In the genomic region with DNA sequence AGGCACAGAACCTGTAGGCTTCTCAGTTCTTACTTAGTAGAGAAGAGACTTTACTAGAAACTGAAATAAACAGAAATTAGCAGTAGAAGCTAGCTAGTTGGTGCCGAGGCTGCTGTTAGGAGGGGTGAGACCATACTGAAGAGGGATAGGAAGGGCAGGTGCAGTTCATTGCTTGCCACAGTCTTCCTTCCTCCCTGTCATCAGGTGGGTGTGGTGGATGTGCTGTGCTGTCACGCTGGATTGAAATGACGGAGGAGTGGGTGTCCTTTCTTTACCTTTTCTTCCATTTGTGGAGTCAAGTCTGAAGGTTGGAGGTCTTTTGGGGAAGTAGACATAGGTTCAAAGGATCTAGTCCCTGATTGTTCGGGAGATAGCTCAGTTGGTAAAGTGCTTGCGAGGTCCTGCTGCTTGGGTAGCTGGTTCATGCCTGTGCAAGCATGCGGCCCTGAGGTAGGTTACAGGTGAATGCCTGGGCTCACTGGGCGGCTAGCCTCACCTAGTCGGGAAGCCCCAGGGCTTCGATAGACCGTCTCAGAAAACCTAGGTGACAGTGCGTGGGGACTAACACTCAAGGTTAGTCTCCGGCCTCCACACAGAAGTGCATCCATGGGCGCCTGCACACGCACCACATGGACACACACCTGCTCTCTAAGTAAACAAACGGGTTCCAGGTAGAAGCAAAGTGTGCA, we compare ENCODE assay signal across 13 mouse cellular contexts. TPM values are rescaled to one million over a fixed set of nuclear protein-coding genes. Genes with fewer than 3 reads are reported as not detected.
DNase-seq lines count a peak whose midpoint lies in the region; ATAC-seq and TF ChIP-seq lines count a peak whose summit lies in the region.
"Had no signal": no experiment of that assay in that cellular context is flagged by ENCODE, and none has a peak within 500 bp of the region (broad histone marks: within the 10 kb centered on the region; RNA-seq: fewer than 3 reads in every experiment).

No protein-coding gene starts in this region.

- ATAC-seq in activated CD4-positive, CD25-positive, alpha-beta regulatory T cell, adult 4 months = peak; percentile 90
- ATAC-seq in liver, embryonic 15.5 days (ENCODE audit: insufficient read depth) = no peak
- ATAC-seq: forebrain, postnatal 0 days had no signal

- TF ChIP-seq POLR2A in spleen, adult 2 months (IDR thresholded peaks at IDR 0.05; ENCODE audit: low read depth, low read length) = no peak

- no peak for TF ChIP-seq CTCF in spleen, adult 2 months (IDR thresholded peaks at IDR 0.05; ENCODE audit: extremely low read depth, insufficient read depth, insufficient read length, insufficient replicate concordance)

- 57% methylated on average over 15 of the region's 15 CpGs for WGBS in spleen, adult 2 months
- WGBS in liver, embryonic 15.5 days (ENCODE audit: insufficient replicate concordance) = 66% methylated on average over 15 of the region's 15 CpGs

- peak; percentile 19 to 41 for DNase-seq in spleen, adult 2 months (ENCODE audit: low read depth in 1 of 2, low spot score in 2 of 2)
- no peak for DNase-seq in spleen, adult 18-20 months
- peak; percentile 23 to 39 for DNase-seq in thymus, postnatal 36 days
- no peak for DNase-seq in cerebellum, adult 11-12 months
- no peak for DNase-seq in embryo, embryonic 11 days
- DNase-seq: adrenal gland, adult 8-10 months; forebrain, postnatal 0 days; layer of hippocampus, adult 9-11 months; midbrain, embryonic 14.5 days had no signal

- H3K9me3 ChIP-seq in liver, embryonic 15.5 days (replicated peaks) = no peaks in the 10 kb centered on the region
- H3K9me3 ChIP-seq: embryonic facial prominence, embryonic 13.5 days; limb, embryonic 15.5 days had no signal

- H3K4me2 ChIP-seq in liver, embryonic 15.5 days = peak overlapping the region; percentile 8; the same call in 1 of the 2 replicates
- H3K4me2 ChIP-seq: embryonic facial prominence, embryonic 13.5 days; limb, embryonic 15.5 days had no signal

- no peaks in the 10 kb centered on the region for H3K27me3 ChIP-seq in spleen, adult 2 months (ENCODE audit: control insufficient read depth, insufficient read depth, low read length)
- no peaks in the 10 kb centered on the region for H3K27me3 ChIP-seq in liver, embryonic 15.5 days
- H3K27me3 ChIP-seq: embryonic facial prominence, embryonic 13.5 days; limb, embryonic 15.5 days had no signal

- peaks cover 21% of the 10 kb centered on the region; the same call in 1 of the 2 replicates for H3K4me1 ChIP-seq in spleen, adult 2 months (ENCODE audit: control insufficient read depth, insufficient read depth, insufficient read length)
- H3K4me1 ChIP-seq in liver, embryonic 15.5 days (replicated peaks) = peaks cover 69% of the 10 kb centered on the region

- no peak overlapping the region for H3K9ac ChIP-seq in liver, embryonic 15.5 days
- H3K9ac ChIP-seq: embryonic facial prominence, embryonic 13.5 days; forebrain, postnatal 0 days; limb, embryonic 15.5 days had no signal

- H3K4me3 ChIP-seq in spleen, adult 2 months (ENCODE audit: extremely low read depth, insufficient read depth, insufficient read length) = no peak overlapping the region
- no peak overlapping the region; the same call in 1 of the 2 replicates for H3K4me3 ChIP-seq in liver, embryonic 15.5 days (replicated peaks)
- H3K4me3 ChIP-seq: embryonic facial prominence, embryonic 13.5 days; limb, embryonic 15.5 days had no signal

- no peaks in the 10 kb centered on the region for H3K36me3 ChIP-seq in spleen, adult 2 months (ENCODE audit: control insufficient read depth, insufficient read depth, low read length)
- H3K36me3 ChIP-seq in liver, embryonic 15.5 days (replicated peaks) = no peaks in the 10 kb centered on the region
- H3K36me3 ChIP-seq: embryonic facial prominence, embryonic 13.5 days; limb, embryonic 15.5 days had no signal

- peak overlapping the region; percentile 49 for H3K27ac ChIP-seq in spleen, adult 2 months (ENCODE audit: insufficient read depth, low read length)
- H3K27ac ChIP-seq in liver, embryonic 15.5 days (replicated peaks) = peak overlapping the region; percentile 16; the same call in 1 of the 2 replicates
- H3K27ac ChIP-seq: embryonic facial prominence, embryonic 13.5 days; limb, embryonic 15.5 days had no signal

RNA-seq across cellular contexts. Expression of gene Osbpl8, which starts 6.8 kb away (rescaled TPM):
- polyA plus RNA-seq in spleen, adult 2 months (2012; rRNA removed) = 5.7 and 6.6 TPM in 2 replicates
- 10 to 100 TPM; 12.0 to 16.7 TPM for polyA plus RNA-seq in activated CD4-positive, CD25-positive, alpha-beta regulatory T cell, adult 4 months (2017; shearing (Covaris generic))
- 10.0 and 10.2 TPM in 2 replicates for polyA plus RNA-seq in liver, embryonic 15.5 days (2015; fragmentation: Nextera tagmentation; extraction: Ambion mirVana)

Comparison
In these comparisons a context has a peak if more than half of its experiments do, and no peak if none do; other contexts are left out.
1. DNase-seq: peak in spleen, adult 2 months (2 of 2) and thymus, postnatal 36 days (2 of 2); none in spleen, adult 18-20 months (0 of 2), cerebellum, adult 11-12 months (single experiment) and embryo, embryonic 11 days (single experiment).